Mouse (Mus musculus) small intestine, adult 2 months (tissue): ENCODE measurements around the gene Apoe.

Experiments used
- CTCF ChIP-seq: fragments of 200-500 bp; IDR thresholded peaks from 2 replicates; pipeline ENCODE4 v1.5.1; 2012; ENCODE audit warnings: low read depth, mild to moderate bottlenecking, control low read depth, inconsistent platforms, low read length, moderate library complexity, mixed read lengths; ENCODE audit not compliant: insufficient replicate concordance, insufficient read length; ENCODE audit errors: extremely low read depth
- POLR2A ChIP-seq: fragments of 200-500 bp; IDR thresholded peaks from 2 replicates; pipeline ENCODE4 v1.6.1; 2012; ENCODE audit warnings: low read depth, mild to moderate bottlenecking, control low read depth, inconsistent platforms, low read length, moderate library complexity

- TF ChIP-seq CTCF (no peak), POLR2A (no peak)
These were observed at the start of gene Apoe for GRCm38 (mm10) chr7:19698907-19699826.
